Mouse (Mus musculus): ENCODE data around the gene Msrb3.

- TF ChIP-seq ZMIZ1 (IDR thresholded peaks at IDR 0.05; ENCODE audit: low read depth, low read length) (no peak), MAX (IDR thresholded peaks at IDR 0.05; ENCODE audit: low read length) (no peak), KAT2A (conservative IDR thresholded peaks at IDR 0.05; ENCODE audit: low read depth, low read length) (no peak), RAD21 (IDR thresholded peaks at IDR 0.05; ENCODE audit: low read depth, low read length) (no peak), ZC3H11A (IDR thresholded peaks at IDR 0.05; ENCODE audit: low read depth, low read length) (no peak), TBP (IDR thresholded peaks at IDR 0.05; ENCODE audit: low read depth, low read length) (no peak), MAFK (IDR thresholded peaks at IDR 0.05; ENCODE audit: borderline replicate concordance, low read depth, low read length) (no peak), ZNF384 (IDR thresholded peaks at IDR 0.05; ENCODE audit: low read depth, low read length) (no peak), POLR2A (IDR thresholded peaks at IDR 0.05; ENCODE audit: control insufficient read depth in 1 of 2, insufficient read depth in 1 of 2, low read depth in 1 of 2, low read length in 2 of 2, poor library complexity in 1 of 2) (no peak), CTCF (IDR thresholded peaks at IDR 0.05 in 2 of 3, conservative IDR thresholded peaks at IDR 0.05 in 1 of 3; ENCODE audit: control insufficient read depth in 1 of 3, insufficient read depth in 1 of 3, low read depth in 2 of 3, low read length in 3 of 3, poor library complexity in 1 of 3, severe bottlenecking in 1 of 3) (no peak), EP300 (IDR thresholded peaks at IDR 0.05; ENCODE audit: low read depth in 1 of 2, low read length in 2 of 2) (no peak), GATA1 (IDR thresholded peaks at IDR 0.05; ENCODE audit: low read depth, low read length) (no peak)
These were observed 71.1 kb downstream of the Msrb3 start for GRCm38 (mm10) chr10:120827761-120828160.

Data from MEL (cell line).